Mouse (Mus musculus) stomach, postnatal 0 days (tissue): Measurements from ENCODE around the gene Atf6b.

Experiments used
- CTCF ChIP-seq: IDR thresholded peaks from 2 replicates; pipeline ENCODE4 v1.5.1; 2016; ENCODE audit warnings: antibody characterized with exemption, low read depth, mild to moderate bottlenecking, moderate library complexity
- EP300 ChIP-seq: optimal IDR thresholded peaks from 2 replicates; pipeline ENCODE3; 2016; ENCODE audit warnings: antibody characterized with exemption

- TF ChIP-seq CTCF (no peak), EP300 (no peak)
These were observed 11.2 kb downstream of the Atf6b start for GRCm38 (mm10) chr17:34658145-34658544.
